Mouse (Mus musculus): ENCODE data around the gene Pbx4. TPM values are rescaled to one million over a fixed set of nuclear protein-coding genes. Genes with fewer than 3 reads are reported as not detected.

Gene Pbx4
- 7.7 and 8.3 TPM in 2 replicates for polyA plus RNA-seq (2015; fragmentation: Nextera tagmentation; extraction: Ambion mirVana)

GRCm38 (mm10) chr8:69832298-69832853 is at the start of gene Pbx4:
Gene Pbx4, plus strand, starts transcription at chr8:69832491.
- no peak within 1 kb of the TSS for H3K27ac ChIP-seq
- peaks cover 5% of the 10 kb centered on the region; the same call in 1 of the 2 replicates for H3K4me1 ChIP-seq (replicated peaks; ENCODE audit: insufficient read depth, low read length)
- peak; percentile 32 for TF ChIP-seq CTCF (IDR thresholded peaks at IDR 0.05; ENCODE audit: low read depth)
- H3K36me3 ChIP-seq (ENCODE audit: insufficient read depth, low read length) = no peaks in the 10 kb centered on the region
- peak within 1 kb of the TSS; percentile 47 for H3K4me3 ChIP-seq (replicated peaks; ENCODE audit: low read depth, low read length)
- H3K4me2 ChIP-seq (ENCODE audit: low read length) = peak within 1 kb of the TSS; percentile 78
- ATAC-seq (replicated peaks; ENCODE audit: low FRiP score, low read depth) = peak; percentile 95
- DNase-seq (ENCODE audit: low spot score) = peak; percentile 97
- H3K9ac ChIP-seq (ENCODE audit: low read depth, low read length) = peak within 1 kb of the TSS; percentile 38
- under 1% methylated on average over 35 of the region's 38 CpGs for WGBS
- no peaks in the 10 kb centered on the region for H3K27me3 ChIP-seq (ENCODE audit: insufficient read depth, low read length)
- H3K9me3 ChIP-seq (replicated peaks; ENCODE audit: low read length) = no peaks in the 10 kb centered on the region

- no peak for DNase-seq (ENCODE audit: low spot score)
- H3K9me3 ChIP-seq (replicated peaks; ENCODE audit: low read length) = no peaks in the 10 kb centered on the region
- no peak overlapping the region for H3K27ac ChIP-seq
- H3K4me3 ChIP-seq (replicated peaks; ENCODE audit: low read depth, low read length) = no peak overlapping the region
- H3K36me3 ChIP-seq (ENCODE audit: insufficient read depth, low read length) = 0 out of 2 replicates have a peak, but pooled peaks cover 7% of the 10 kb centered on the region
- TF ChIP-seq CTCF (IDR thresholded peaks at IDR 0.05; ENCODE audit: low read depth) = no peak
- WGBS = 82% methylated on average over 5 of the region's 5 CpGs
- no peak for ATAC-seq (replicated peaks; ENCODE audit: low FRiP score, low read depth)
- H3K9ac ChIP-seq (ENCODE audit: low read depth, low read length) = no peak overlapping the region
- H3K4me2 ChIP-seq (ENCODE audit: low read length) = no peak overlapping the region
- no peaks in the 10 kb centered on the region for H3K27me3 ChIP-seq (ENCODE audit: insufficient read depth, low read length)
- peaks cover 9% of the 10 kb centered on the region; the same call in 1 of the 2 replicates for H3K4me1 ChIP-seq (replicated peaks; ENCODE audit: insufficient read depth, low read length)
Observed at GRCm38 (mm10) chr8:69789105-69789504, 43.2 kb upstream of the Pbx4 start.

- no peak overlapping the region for H3K4me3 ChIP-seq (replicated peaks; ENCODE audit: low read depth, low read length)
- H3K9me3 ChIP-seq (replicated peaks; ENCODE audit: low read length) = no peaks in the 10 kb centered on the region
- H3K27ac ChIP-seq = no peak overlapping the region
- 0 out of 2 replicates have a peak, but pooled peaks cover 10% of the 10 kb centered on the region for H3K36me3 ChIP-seq (ENCODE audit: insufficient read depth, low read length)
- DNase-seq (ENCODE audit: low spot score) = no peak
- TF ChIP-seq CTCF (IDR thresholded peaks at IDR 0.05; ENCODE audit: low read depth) = no peak
- peaks cover 9% of the 10 kb centered on the region; the same call in 1 of the 2 replicates for H3K4me1 ChIP-seq (replicated peaks; ENCODE audit: insufficient read depth, low read length)
- no peak overlapping the region for H3K9ac ChIP-seq (ENCODE audit: low read depth, low read length)
- no peak overlapping the region for H3K4me2 ChIP-seq (ENCODE audit: low read length)
- no peak for ATAC-seq (replicated peaks; ENCODE audit: low FRiP score, low read depth)
- 64% methylated on average over 5 of the region's 5 CpGs for WGBS
- no peaks in the 10 kb centered on the region for H3K27me3 ChIP-seq (ENCODE audit: insufficient read depth, low read length)
Observed at GRCm38 (mm10) chr8:69789731-69790130, 42.6 kb upstream of the Pbx4 start.

GRCm38 (mm10) chr8:69790364-69790763 is 41.9 kb upstream of the Pbx4 start:
- TF ChIP-seq CTCF (IDR thresholded peaks at IDR 0.05; ENCODE audit: low read depth) = no peak

GRCm38 (mm10) chr8:69790773-69791367 is 41.4 kb upstream of the Pbx4 start, which contains the start of the genes Atp13a1 and Zfp866:
Gene Atp13a1, plus strand, starts transcription at chr8:69791163.
Gene Zfp866, minus strand, starts transcription at chr8:69791178.
- TF ChIP-seq CTCF (IDR thresholded peaks at IDR 0.05; ENCODE audit: low read depth) = peak; percentile 8; the same call in 1 of the 2 replicates
- H3K4me1 ChIP-seq (replicated peaks; ENCODE audit: insufficient read depth, low read length) = peaks cover 9% of the 10 kb centered on the region; the same call in 1 of the 2 replicates
- 0 out of 2 replicates have a peak, but pooled peaks cover 17% of the 10 kb centered on the region for H3K36me3 ChIP-seq (ENCODE audit: insufficient read depth, low read length)
- H3K9ac ChIP-seq (ENCODE audit: low read depth, low read length) = peak within 1 kb of the TSS; percentile 97
- peak within 1 kb of the TSS; percentile 88 for H3K27ac ChIP-seq
- H3K4me2 ChIP-seq (ENCODE audit: low read length) = peak within 1 kb of the TSS; percentile 70
- under 1% methylated on average over 38 of the region's 38 CpGs for WGBS
- peak within 1 kb of the TSS; percentile 100 for H3K4me3 ChIP-seq (replicated peaks; ENCODE audit: low read depth, low read length)
- H3K9me3 ChIP-seq (replicated peaks; ENCODE audit: low read length) = no peaks in the 10 kb centered on the region
- peak; percentile 95 for ATAC-seq (replicated peaks; ENCODE audit: low FRiP score, low read depth)
- DNase-seq (ENCODE audit: low spot score) = peak; percentile 95
- no peaks in the 10 kb centered on the region for H3K27me3 ChIP-seq (ENCODE audit: insufficient read depth, low read length)

More at GRCm38 (mm10) chr8:69790364-69790763, 41.9 kb upstream of the Pbx4 start:
- Histone ChIP-seq H3K4me3 (replicated peaks; ENCODE audit: low read depth, low read length) (peak overlapping the region; percentile 100), H3K4me1 (replicated peaks; ENCODE audit: insufficient read depth, low read length) (peaks cover 9% of the 10 kb centered on the region; the same call in 1 of the 2 replicates), H3K27ac (peak overlapping the region; percentile 88), H3K27me3 (ENCODE audit: insufficient read depth, low read length) (no peaks in the 10 kb centered on the region), H3K4me2 (ENCODE audit: low read length) (peak overlapping the region; percentile 70), H3K9me3 (replicated peaks; ENCODE audit: low read length) (no peaks in the 10 kb centered on the region), H3K9ac (ENCODE audit: low read depth, low read length) (peak overlapping the region; percentile 97), H3K36me3 (ENCODE audit: insufficient read depth, low read length) (0 out of 2 replicates have a peak, but pooled peaks cover 16% of the 10 kb centered on the region)
- 26% methylated on average over 11 of the region's 11 CpGs for whole genome bisulfite sequencing
- no peak for ATAC-seq (replicated peaks; ENCODE audit: low FRiP score, low read depth)
- DNase-seq (ENCODE audit: low spot score) = no peak

- Histone ChIP-seq H3K4me3 (replicated peaks; ENCODE audit: low read depth, low read length) (peak overlapping the region; percentile 100), H3K27me3 (ENCODE audit: insufficient read depth, low read length) (no peaks in the 10 kb centered on the region), H3K4me2 (ENCODE audit: low read length) (peak overlapping the region; percentile 70), H3K36me3 (ENCODE audit: insufficient read depth, low read length) (peaks cover 22% of the 10 kb centered on the region; the same call in 1 of the 2 replicates), H3K9ac (ENCODE audit: low read depth, low read length) (peak overlapping the region; percentile 97), H3K27ac (peak overlapping the region; percentile 88), H3K4me1 (replicated peaks; ENCODE audit: insufficient read depth, low read length) (peaks cover 9% of the 10 kb centered on the region; the same call in 1 of the 2 replicates), H3K9me3 (replicated peaks; ENCODE audit: low read length) (no peaks in the 10 kb centered on the region)
- DNase-seq (ENCODE audit: low spot score) (peak; percentile 35), ATAC-seq (replicated peaks; ENCODE audit: low FRiP score, low read depth) (peak; percentile 68)
- WGBS = under 1% methylated on average over 44 of the region's 48 CpGs
- TF ChIP-seq CTCF (IDR thresholded peaks at IDR 0.05; ENCODE audit: low read depth) = no peak
Observed at GRCm38 (mm10) chr8:69791415-69792068, 40.7 kb upstream of the Pbx4 start.
